Mouse (Mus musculus): Measurements from ENCODE around the gene Itgb3bp. TPM values are rescaled to one million over a fixed set of nuclear protein-coding genes. Genes with fewer than 3 reads are reported as not detected.

The Itgb3bp gene
- polyA plus RNA-seq (2016; fragmentation: Nextera tagmentation; extraction: Ambion mirVana): 42.6 and 43.0 TPM in 2 replicates

GRCm38 (mm10) chr4:99929613-99930517 is at the start of gene Itgb3bp:
Itgb3bp (minus strand) TSS chr4:99929813.
- H3K27ac ChIP-seq (ENCODE audit: poor library complexity, severe bottlenecking): peak within 1 kb of the TSS; percentile 99
- no peaks in the 10 kb centered on the region for H3K27me3 ChIP-seq (replicated peaks)
- peak; percentile 90 for ATAC-seq (ENCODE audit: insufficient number of reproducible peaks, low FRiP score)
- no peaks in the 10 kb centered on the region for H3K9me3 ChIP-seq (replicated peaks)
- H3K36me3 ChIP-seq: peaks cover 8% of the 10 kb centered on the region
- peak within 1 kb of the TSS; percentile 71 for H3K4me2 ChIP-seq
- WGBS: under 1% methylated on average over 57 of the region's 57 CpGs
- H3K4me3 ChIP-seq: peak within 1 kb of the TSS; percentile 83
- peaks cover 50% of the 10 kb centered on the region for H3K4me1 ChIP-seq (replicated peaks)
- peak within 1 kb of the TSS; percentile 93 for H3K9ac ChIP-seq

GRCm38 (mm10) chr4:99979326-99979725 is 49.7 kb upstream of the Itgb3bp start:
- Histone ChIP-seq H3K27ac (ENCODE audit: poor library complexity, severe bottlenecking) (no peak overlapping the region), H3K4me1 (replicated peaks) (peaks cover 17% of the 10 kb centered on the region), H3K27me3 (replicated peaks) (no peaks in the 10 kb centered on the region), H3K9ac (no peak overlapping the region), H3K9me3 (replicated peaks) (no peaks in the 10 kb centered on the region), H3K4me3 (no peak overlapping the region), H3K36me3 (peaks cover 46% of the 10 kb centered on the region), H3K4me2 (no peak overlapping the region)
- ATAC-seq (ENCODE audit: insufficient number of reproducible peaks, low FRiP score): no peak
- WGBS: 85% methylated on average over 5 of the region's 5 CpGs

DNA sequence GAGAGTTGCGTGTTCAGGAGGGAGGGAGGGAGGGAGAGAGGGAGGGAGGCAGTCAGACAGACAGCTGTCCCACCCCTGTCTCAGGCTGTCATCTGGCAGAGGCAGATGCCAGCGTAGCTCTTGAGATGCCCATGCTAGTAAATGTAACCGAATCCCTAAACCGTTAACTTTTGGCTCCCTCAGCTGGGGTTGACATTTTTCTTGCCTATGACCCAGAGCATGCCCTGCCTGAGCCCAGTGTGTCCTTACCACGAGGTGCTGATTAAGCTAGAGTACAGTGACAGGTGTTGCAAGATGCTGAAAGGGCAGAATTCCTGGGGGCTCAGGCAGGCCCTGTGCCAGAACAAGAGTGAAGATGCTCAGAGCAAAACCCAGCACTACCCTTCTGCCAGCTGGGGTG is 44.8 kb upstream of the Itgb3bp start:
- H3K27me3 ChIP-seq (replicated peaks): no peaks in the 10 kb centered on the region
- H3K9me3 ChIP-seq (replicated peaks): no peaks in the 10 kb centered on the region
- ATAC-seq (ENCODE audit: insufficient number of reproducible peaks, low FRiP score): no peak
- no peak overlapping the region for H3K27ac ChIP-seq (ENCODE audit: poor library complexity, severe bottlenecking)
- H3K4me3 ChIP-seq: no peak overlapping the region
- peaks cover 52% of the 10 kb centered on the region for H3K36me3 ChIP-seq
- WGBS: 75% methylated on average over 5 of the region's 5 CpGs
- no peak overlapping the region for H3K4me2 ChIP-seq
- H3K4me1 ChIP-seq (replicated peaks): no peaks in the 10 kb centered on the region
- H3K9ac ChIP-seq: no peak overlapping the region

- peaks cover 56% of the 10 kb centered on the region for H3K36me3 ChIP-seq
- H3K27ac ChIP-seq (ENCODE audit: poor library complexity, severe bottlenecking): no peak overlapping the region
- ATAC-seq (ENCODE audit: insufficient number of reproducible peaks, low FRiP score): no peak
Observed at GRCm38 (mm10) chr4:99973931-99974330, 44.3 kb upstream of the Itgb3bp start.

DNA sequence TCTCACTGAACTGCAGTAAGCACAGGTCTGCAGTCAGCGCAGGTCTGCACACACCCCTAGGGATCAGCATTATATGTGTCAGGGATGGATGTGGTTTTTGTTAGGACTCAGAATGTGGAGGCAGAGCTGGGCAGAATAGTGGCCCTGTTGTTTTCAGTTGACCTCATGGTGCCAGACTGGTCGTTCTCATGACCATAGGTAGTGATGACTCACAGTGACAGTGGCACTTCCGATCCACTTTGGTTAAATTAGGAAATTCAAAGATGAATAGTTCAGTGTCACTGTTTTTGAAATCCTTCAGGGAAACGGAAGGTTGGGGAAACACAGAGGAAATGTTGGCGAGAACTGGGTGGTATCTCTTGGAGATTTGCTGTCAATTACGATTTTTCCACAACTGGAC is 43.3 kb upstream of the Itgb3bp start:
- H3K4me3 ChIP-seq: no peak overlapping the region
- H3K4me1 ChIP-seq (replicated peaks): no peaks in the 10 kb centered on the region
- no peak overlapping the region for H3K9ac ChIP-seq
- WGBS: 81% methylated on average over 6 of the region's 6 CpGs
- peaks cover 54% of the 10 kb centered on the region for H3K36me3 ChIP-seq
- H3K4me2 ChIP-seq: no peak overlapping the region
- no peaks in the 10 kb centered on the region for H3K27me3 ChIP-seq (replicated peaks)
- H3K9me3 ChIP-seq (replicated peaks): no peaks in the 10 kb centered on the region
- H3K27ac ChIP-seq (ENCODE audit: poor library complexity, severe bottlenecking): no peak overlapping the region
- no peak for ATAC-seq (ENCODE audit: insufficient number of reproducible peaks, low FRiP score)

More at GRCm38 (mm10) chr4:99973931-99974330, 44.3 kb upstream of the Itgb3bp start:
- Histone ChIP-seq H3K9ac (no peak overlapping the region), H3K4me1 (replicated peaks) (no peaks in the 10 kb centered on the region), H3K9me3 (replicated peaks) (no peaks in the 10 kb centered on the region), H3K4me3 (no peak overlapping the region), H3K27me3 (replicated peaks) (no peaks in the 10 kb centered on the region), H3K4me2 (no peak overlapping the region)
- 87% methylated on average over 1 of the region's 1 CpGs for WGBS

DNA sequence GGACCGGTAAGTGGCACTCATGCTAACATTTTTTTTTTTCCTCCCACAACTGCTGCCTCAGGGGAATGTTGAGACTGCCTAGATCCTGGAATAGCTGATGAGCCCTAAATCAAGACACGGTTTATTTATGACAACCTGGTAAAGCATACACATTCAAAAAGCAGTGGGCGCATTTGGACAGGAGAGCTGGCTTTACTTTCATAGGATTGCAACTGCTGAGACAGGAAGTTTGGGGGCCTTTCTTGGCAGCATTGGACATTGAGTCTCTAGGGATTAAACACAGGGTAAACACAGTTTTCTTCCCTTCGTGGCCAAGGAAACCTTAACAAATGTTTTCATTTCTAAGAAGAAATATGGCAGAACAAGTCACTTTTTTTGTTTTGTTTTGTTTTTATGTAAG is 40.5 kb upstream of the Itgb3bp start:
- ATAC-seq (ENCODE audit: insufficient number of reproducible peaks, low FRiP score): no peak
- Histone ChIP-seq H3K4me3 (no peak overlapping the region), H3K27me3 (replicated peaks) (no peaks in the 10 kb centered on the region), H3K9ac (no peak overlapping the region), H3K4me2 (no peak overlapping the region), H3K27ac (ENCODE audit: poor library complexity, severe bottlenecking) (no peak overlapping the region), H3K4me1 (replicated peaks) (no peaks in the 10 kb centered on the region), H3K9me3 (replicated peaks) (no peaks in the 10 kb centered on the region), H3K36me3 (peaks cover 76% of the 10 kb centered on the region)
- WGBS: 82% methylated on average over 4 of the region's 4 CpGs

DNA sequence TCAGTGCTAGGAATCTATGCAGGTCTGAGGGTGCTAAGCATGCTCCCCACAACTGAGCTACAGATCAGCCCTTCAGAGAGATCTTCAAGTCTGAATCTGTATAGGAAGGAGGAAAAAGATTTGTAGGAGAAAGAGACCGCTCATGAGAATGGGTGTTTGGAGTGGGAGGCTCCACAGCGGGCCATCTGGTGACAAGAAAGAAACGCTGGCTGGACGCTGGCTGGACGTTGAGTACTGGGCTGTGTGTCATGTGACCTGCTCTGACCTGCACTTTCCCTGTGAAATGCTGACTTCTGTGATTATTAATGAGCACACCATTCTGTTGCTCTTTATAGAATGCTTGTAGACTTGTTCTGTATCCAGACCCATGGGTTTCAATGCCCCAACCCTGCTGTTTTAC is 39.7 kb upstream of the Itgb3bp start:
- no peak overlapping the region for H3K4me2 ChIP-seq
- H3K9me3 ChIP-seq (replicated peaks): no peaks in the 10 kb centered on the region
- ATAC-seq (ENCODE audit: insufficient number of reproducible peaks, low FRiP score): no peak
- 60% methylated on average over 5 of the region's 5 CpGs for WGBS
- H3K27me3 ChIP-seq (replicated peaks): no peaks in the 10 kb centered on the region
- no peaks in the 10 kb centered on the region for H3K4me1 ChIP-seq (replicated peaks)
- H3K36me3 ChIP-seq: peaks cover 82% of the 10 kb centered on the region
- no peak overlapping the region for H3K9ac ChIP-seq
- H3K4me3 ChIP-seq: no peak overlapping the region
- H3K27ac ChIP-seq (ENCODE audit: poor library complexity, severe bottlenecking): no peak overlapping the region

DNA sequence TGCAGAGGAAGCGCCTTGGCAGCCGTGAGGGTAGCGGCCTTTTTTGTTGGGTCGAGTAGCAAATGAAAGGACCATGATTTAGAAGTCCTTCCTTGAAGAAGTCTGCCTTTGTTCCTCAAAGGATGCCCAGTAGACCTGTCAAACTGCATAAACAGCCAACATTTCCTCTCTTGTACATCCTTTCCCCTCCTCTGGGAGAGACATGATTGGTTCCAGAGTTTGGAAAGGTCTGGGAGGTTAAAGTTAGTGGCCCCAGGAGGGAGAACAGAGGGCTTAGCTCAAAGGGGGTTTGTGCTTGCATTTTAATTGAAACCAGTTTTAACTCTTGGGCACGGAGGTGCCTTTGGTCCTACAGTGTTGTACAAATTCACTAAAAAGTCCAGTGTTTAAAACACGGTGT is 36.9 kb upstream of the Itgb3bp start:
- Histone ChIP-seq H3K27ac (ENCODE audit: poor library complexity, severe bottlenecking) (no peak overlapping the region), H3K9me3 (replicated peaks) (no peaks in the 10 kb centered on the region), H3K9ac (no peak overlapping the region), H3K36me3 (peaks cover 79% of the 10 kb centered on the region), H3K27me3 (replicated peaks) (no peaks in the 10 kb centered on the region), H3K4me2 (no peak overlapping the region), H3K4me3 (no peak overlapping the region), H3K4me1 (replicated peaks) (peaks cover 8% of the 10 kb centered on the region)
- no peak for ATAC-seq (ENCODE audit: insufficient number of reproducible peaks, low FRiP score)
- WGBS: 88% methylated on average over 6 of the region's 6 CpGs

GRCm38 (mm10) chr4:99959308-99959707 is 29.7 kb upstream of the Itgb3bp start:
- Histone ChIP-seq H3K4me3 (no peak overlapping the region), H3K27me3 (replicated peaks) (no peaks in the 10 kb centered on the region), H3K9ac (no peak overlapping the region), H3K4me2 (no peak overlapping the region), H3K4me1 (replicated peaks) (peaks cover 39% of the 10 kb centered on the region), H3K9me3 (replicated peaks) (no peaks in the 10 kb centered on the region), H3K36me3 (peaks cover 20% of the 10 kb centered on the region), H3K27ac (ENCODE audit: poor library complexity, severe bottlenecking) (no peak overlapping the region)
- no peak for ATAC-seq (ENCODE audit: insufficient number of reproducible peaks, low FRiP score)
- 45% methylated on average over 3 of the region's 3 CpGs for WGBS

GRCm38 (mm10) chr4:99958084-99958815 is 28.6 kb upstream of the Itgb3bp start:
- Histone ChIP-seq H3K4me1 (replicated peaks) (peaks cover 39% of the 10 kb centered on the region), H3K9me3 (replicated peaks) (no peaks in the 10 kb centered on the region), H3K36me3 (peaks cover 9% of the 10 kb centered on the region; the same call in 1 of the 2 replicates), H3K27ac (ENCODE audit: poor library complexity, severe bottlenecking) (no peak overlapping the region; the same call in 1 of the 2 replicates), H3K27me3 (replicated peaks) (no peaks in the 10 kb centered on the region), H3K4me3 (no peak overlapping the region), H3K4me2 (no peak overlapping the region), H3K9ac (no peak overlapping the region)
- 56% methylated on average over 7 of the region's 7 CpGs for WGBS
- ATAC-seq (ENCODE audit: insufficient number of reproducible peaks, low FRiP score): no peak

DNA sequence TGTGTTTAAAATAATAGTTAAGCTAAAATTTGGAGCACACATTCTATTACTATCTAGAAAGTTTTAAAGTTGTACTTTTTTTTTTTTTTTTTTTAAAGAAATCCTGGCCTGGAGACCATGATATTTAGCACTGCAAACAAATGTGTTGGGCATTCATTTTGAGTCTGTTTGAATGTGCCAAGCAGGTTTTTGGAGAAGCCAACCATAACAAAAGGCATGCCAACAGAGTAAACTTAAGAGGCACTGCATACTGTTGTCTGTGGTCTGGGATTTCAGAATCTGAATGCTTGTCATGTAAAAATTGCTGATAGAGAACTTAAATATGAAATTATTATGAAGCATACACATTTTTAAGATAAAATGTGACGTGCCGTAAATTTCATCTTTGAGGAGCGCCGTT is 27.6 kb upstream of the Itgb3bp start:
- Histone ChIP-seq H3K9me3 (replicated peaks) (no peaks in the 10 kb centered on the region), H3K4me2 (no peak overlapping the region), H3K27me3 (replicated peaks) (no peaks in the 10 kb centered on the region), H3K4me1 (replicated peaks) (peaks cover 31% of the 10 kb centered on the region), H3K9ac (no peak overlapping the region), H3K27ac (ENCODE audit: poor library complexity, severe bottlenecking) (no peak overlapping the region), H3K36me3 (0 out of 2 replicates have a peak, but pooled peaks cover 4% of the 10 kb centered on the region), H3K4me3 (no peak overlapping the region)
- no peak for ATAC-seq (ENCODE audit: insufficient number of reproducible peaks, low FRiP score)
- WGBS: 88% methylated on average over 4 of the region's 4 CpGs

Measured in heart, embryonic 12.5 days (tissue).